Mouse (Mus musculus) embryonic facial prominence, embryonic 12.5 days (tissue): ENCODE measurements around the gene Cntln. TPM values are rescaled to one million over a fixed set of nuclear protein-coding genes. Genes with fewer than 3 reads are reported as not detected.

Source experiments
- ATAC-seq: fragments of 200-750 bp; cut with Nextera tagmentation; 2 replicates; pipeline ENCODE4 v1.8.0; 2017; ENCODE audit not compliant: insufficient number of reproducible peaks, insufficient read depth, low FRiP score, low TSS enrichment
- H3K27ac ChIP-seq: fragments of 300-500 bp; sonication (generic); 2 replicates; pipeline ENCODE4 v1.5.1; 2016; ENCODE audit warnings: mild to moderate bottlenecking
- H3K27me3 ChIP-seq: fragments of 300-500 bp; sonication (generic); 2 replicates; pipeline ENCODE4 v1.6.1; 2016; ENCODE audit warnings: mild to moderate bottlenecking, moderate library complexity
- H3K36me3 ChIP-seq: fragments of 300-500 bp; sonication (generic); 2 replicates; pipeline ENCODE4 v1.6.1; 2016; ENCODE audit warnings: mild to moderate bottlenecking
- H3K4me1 ChIP-seq: fragments of 300-500 bp; sonication (generic); 2 replicates; pipeline ENCODE4 v1.6.1; 2016
- H3K4me2 ChIP-seq: fragments of 300-500 bp; sonication (generic); replicated peaks from 2 replicates; pipeline ENCODE4 v1.6.1; 2016; ENCODE audit warnings: mild to moderate bottlenecking, moderate library complexity
- H3K4me3 ChIP-seq: fragments of 300-500 bp; sonication (generic); 2 replicates; pipeline ENCODE4 v1.5.1; 2016; ENCODE audit warnings: mild to moderate bottlenecking
- H3K9ac ChIP-seq: fragments of 300-500 bp; sonication (generic); 2 replicates; pipeline ENCODE4 v1.6.1; 2016; ENCODE audit warnings: mild to moderate bottlenecking, moderate library complexity
- H3K9me3 ChIP-seq: fragments of 300-500 bp; sonication (generic); 2 replicates; pipeline ENCODE4 v1.6.1; 2016; ENCODE audit warnings: mild to moderate bottlenecking, moderate library complexity
- WGBS: fragments of 180-500 bp; shearing (Covaris S2); methylation state at CpG from one replicate; pipeline ENCODE4 v1.1.7; 2016; 5-methylcytosine and 5-hydroxymethylcytosine counted together
- polyA plus RNA-seq: library from polyadenylated mRNA; unstranded; fragments of >200 nt; fragmentation: Nextera tagmentation; extraction: Ambion mirVana; gene quantifications from 2 replicates; pipeline ENCODE4 v1.2.1, GENCODE M21; 2016

The Cntln gene
- polyA plus RNA-seq, 1 experiment from 2014 or later, result 17.5 TPM

- WGBS, result 91% methylated on average over 2 of the region's 2 CpGs
- Histone ChIP-seq H3K9ac (no peak overlapping the region), H3K27ac (no peak overlapping the region), H3K9me3 (no peaks in the 10 kb centered on the region), H3K4me3 (no peak overlapping the region), H3K4me1 (no peaks in the 10 kb centered on the region), H3K27me3 (no peaks in the 10 kb centered on the region), H3K36me3 (0 out of 2 replicates have a peak, but pooled peaks cover 4% of the 10 kb centered on the region), H3K4me2 (no peak overlapping the region)
- no peak for ATAC-seq
These were observed 175.5 kb downstream of the Cntln start for GRCm38 (mm10) chr4:85059598-85059997.

DNA sequence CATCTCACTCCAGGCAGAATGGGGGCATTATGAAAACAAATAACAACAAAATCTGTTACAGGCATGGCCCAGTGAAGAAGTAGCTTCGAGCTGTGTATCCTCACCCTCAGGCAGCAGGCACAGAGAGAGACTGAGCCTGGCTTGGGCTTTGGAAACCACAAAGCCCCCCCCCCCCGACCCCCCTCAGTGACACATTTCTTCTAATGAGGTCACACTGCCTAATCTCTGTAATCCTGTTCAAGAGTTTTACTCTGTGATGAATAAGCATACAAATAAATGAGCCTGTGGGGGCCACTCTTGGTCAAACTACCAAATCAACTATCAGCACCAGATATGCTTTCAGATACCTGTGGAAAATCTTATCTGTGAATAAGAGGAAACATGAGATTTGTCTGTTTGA, 177.6 kb downstream of the Cntln start:
- Histone ChIP-seq H3K4me2 (no peak overlapping the region), H3K9me3 (no peaks in the 10 kb centered on the region), H3K4me1 (no peaks in the 10 kb centered on the region), H3K9ac (no peak overlapping the region), H3K4me3 (no peak overlapping the region), H3K27me3 (no peaks in the 10 kb centered on the region), H3K27ac (no peak overlapping the region), H3K36me3 (no peaks in the 10 kb centered on the region)
- ATAC-seq, result no peak
- WGBS, result 64% methylated on average over 2 of the region's 2 CpGs

DNA sequence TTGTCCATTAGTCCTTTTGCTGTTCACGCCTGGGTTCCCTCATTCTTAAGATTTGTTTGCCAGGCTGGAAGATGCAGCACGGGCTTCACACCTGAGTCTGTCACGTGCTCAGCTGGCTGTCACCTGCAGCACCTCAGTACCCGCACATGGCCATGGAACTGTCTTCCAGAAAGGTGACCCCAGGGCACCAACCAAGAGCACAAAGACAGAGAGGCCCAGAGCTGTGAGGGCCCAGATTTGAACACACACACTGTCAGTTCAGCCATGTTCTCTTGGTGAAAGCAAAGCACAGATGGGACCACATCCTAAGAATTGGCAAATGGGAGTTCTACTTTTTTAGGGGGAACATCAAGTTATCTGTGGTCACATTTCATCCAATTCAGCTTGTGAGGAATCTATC, 211.9 kb downstream of the Cntln start:
- no peak overlapping the region for H3K9ac ChIP-seq
- 0 out of 2 replicates have a peak, but pooled peaks cover 5% of the 10 kb centered on the region for H3K36me3 ChIP-seq
- no peak overlapping the region for H3K27ac ChIP-seq
- WGBS, result 85% methylated on average over 4 of the region's 4 CpGs
- H3K9me3 ChIP-seq, result no peaks in the 10 kb centered on the region
- H3K4me3 ChIP-seq, result no peak overlapping the region
- H3K4me2 ChIP-seq, result no peak overlapping the region
- no peak for ATAC-seq
- no peaks in the 10 kb centered on the region for H3K27me3 ChIP-seq
- H3K4me1 ChIP-seq, result no peaks in the 10 kb centered on the region

- Histone ChIP-seq H3K36me3 (0 out of 2 replicates have a peak, but pooled peaks cover 6% of the 10 kb centered on the region), H3K4me1 (no peaks in the 10 kb centered on the region), H3K9ac (no peak overlapping the region), H3K4me3 (no peak overlapping the region), H3K4me2 (no peak overlapping the region), H3K9me3 (no peaks in the 10 kb centered on the region), H3K27me3 (no peaks in the 10 kb centered on the region), H3K27ac (no peak overlapping the region)
- 15% methylated on average over 7 of the region's 7 CpGs for WGBS
- no peak for ATAC-seq
These were observed 212.6 kb downstream of the Cntln start for GRCm38 (mm10) chr4:85096682-85097081.

GRCm38 (mm10) chr4:85102168-85102567, 218.1 kb downstream of the Cntln start:
- Histone ChIP-seq H3K4me1 (no peaks in the 10 kb centered on the region), H3K4me2 (no peak overlapping the region), H3K36me3 (0 out of 2 replicates have a peak, but pooled peaks cover 9% of the 10 kb centered on the region), H3K9me3 (no peaks in the 10 kb centered on the region), H3K9ac (no peak overlapping the region), H3K4me3 (no peak overlapping the region), H3K27ac (no peak overlapping the region), H3K27me3 (no peaks in the 10 kb centered on the region)
- WGBS, result 90% methylated on average over 4 of the region's 4 CpGs
- ATAC-seq, result no peak

DNA sequence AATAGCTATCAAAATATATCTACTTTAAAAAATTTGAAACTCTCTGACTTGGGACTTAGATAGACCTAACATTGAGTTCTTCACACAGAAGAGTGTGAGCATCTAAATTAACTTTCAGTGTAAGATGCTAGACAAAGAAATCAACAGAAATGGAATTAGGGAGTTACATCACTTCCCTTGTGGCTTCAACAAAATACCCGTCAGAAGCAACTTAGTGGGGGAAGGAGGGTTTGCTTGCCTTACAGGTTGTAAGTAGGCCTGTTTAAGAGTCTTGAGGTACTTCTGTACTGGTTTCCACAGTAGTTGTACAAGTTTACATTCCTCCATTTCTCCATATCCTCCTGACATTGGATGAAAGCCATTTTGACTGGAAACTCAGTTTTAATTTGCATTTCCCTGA, 222.3 kb downstream of the Cntln start:
- Histone ChIP-seq H3K36me3 (0 out of 2 replicates have a peak, but pooled peaks cover 3% of the 10 kb centered on the region), H3K9me3 (no peaks in the 10 kb centered on the region), H3K27me3 (no peaks in the 10 kb centered on the region), H3K4me3 (no peak overlapping the region), H3K27ac (no peak overlapping the region), H3K9ac (no peak overlapping the region), H3K4me2 (no peak overlapping the region), H3K4me1 (no peaks in the 10 kb centered on the region)
- 71% methylated on average over 1 of the region's 1 CpGs for WGBS
- ATAC-seq, result no peak

DNA sequence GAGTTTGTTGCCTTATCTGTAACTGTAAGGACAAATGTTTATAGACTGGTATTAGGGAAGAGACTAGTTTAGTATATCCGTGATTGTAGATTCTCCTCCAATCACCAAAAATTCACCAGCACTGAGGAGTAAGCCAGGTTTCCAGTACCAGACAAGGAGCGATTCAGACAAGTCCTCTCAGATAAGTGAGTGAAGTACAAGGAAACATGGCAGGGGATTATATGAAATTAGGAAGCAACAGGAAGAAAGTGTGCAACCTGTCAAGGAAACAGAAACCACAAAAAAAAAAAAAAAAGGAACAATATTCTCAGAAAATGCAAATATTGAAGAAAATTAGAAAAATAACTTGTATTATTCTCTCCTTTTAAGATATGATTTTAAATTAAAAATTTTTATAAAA, 222.9 kb downstream of the Cntln start:
- H3K36me3 ChIP-seq, result 0 out of 2 replicates have a peak, but pooled peaks cover 3% of the 10 kb centered on the region
- H3K27ac ChIP-seq, result no peak overlapping the region
- no peak overlapping the region for H3K4me2 ChIP-seq
- no peaks in the 10 kb centered on the region for H3K27me3 ChIP-seq
- no peaks in the 10 kb centered on the region for H3K9me3 ChIP-seq
- ATAC-seq, result no peak
- H3K9ac ChIP-seq, result no peak overlapping the region
- no peaks in the 10 kb centered on the region for H3K4me1 ChIP-seq
- no peak overlapping the region for H3K4me3 ChIP-seq
- WGBS, result 87% methylated on average over 2 of the region's 2 CpGs

DNA sequence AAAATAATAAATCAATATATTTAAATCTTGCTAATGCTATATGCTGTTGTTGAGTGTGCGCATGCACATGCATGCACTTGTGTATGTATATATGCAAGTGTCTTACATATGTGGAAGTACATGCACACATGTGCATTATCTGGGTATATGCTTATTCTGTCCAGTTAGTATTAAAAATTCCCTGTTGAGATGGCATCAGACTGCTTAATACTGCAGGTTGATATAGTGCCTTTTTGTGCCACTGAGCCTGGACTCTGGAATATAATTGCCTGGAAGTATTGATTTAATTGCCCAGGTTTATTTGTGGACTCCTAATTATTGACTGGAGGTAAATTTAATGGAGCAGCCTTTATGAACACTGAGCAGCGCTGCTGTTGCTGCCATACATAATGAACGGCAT, 236.2 kb downstream of the Cntln start:
- H3K27ac ChIP-seq, result no peak overlapping the region
- no peak overlapping the region for H3K9ac ChIP-seq
- ATAC-seq, result no peak
- no peaks in the 10 kb centered on the region for H3K27me3 ChIP-seq
- H3K4me1 ChIP-seq, result 0 out of 2 replicates have a peak, but pooled peaks cover 4% of the 10 kb centered on the region
- no peaks in the 10 kb centered on the region for H3K9me3 ChIP-seq
- WGBS, result 75% methylated on average over 3 of the region's 3 CpGs
- H3K4me2 ChIP-seq, result no peak overlapping the region
- H3K4me3 ChIP-seq, result no peak overlapping the region
- 0 out of 2 replicates have a peak, but pooled peaks cover 3% of the 10 kb centered on the region for H3K36me3 ChIP-seq

GRCm38 (mm10) chr4:85149726-85150125, 265.6 kb downstream of the Cntln start:
- no peak for ATAC-seq
- Histone ChIP-seq H3K4me3 (no peak overlapping the region), H3K9me3 (no peaks in the 10 kb centered on the region), H3K27ac (no peak overlapping the region), H3K4me1 (no peaks in the 10 kb centered on the region), H3K36me3 (no peaks in the 10 kb centered on the region), H3K27me3 (no peaks in the 10 kb centered on the region), H3K4me2 (no peak overlapping the region), H3K9ac (no peak overlapping the region)
- 66% methylated on average over 5 of the region's 5 CpGs for WGBS

DNA sequence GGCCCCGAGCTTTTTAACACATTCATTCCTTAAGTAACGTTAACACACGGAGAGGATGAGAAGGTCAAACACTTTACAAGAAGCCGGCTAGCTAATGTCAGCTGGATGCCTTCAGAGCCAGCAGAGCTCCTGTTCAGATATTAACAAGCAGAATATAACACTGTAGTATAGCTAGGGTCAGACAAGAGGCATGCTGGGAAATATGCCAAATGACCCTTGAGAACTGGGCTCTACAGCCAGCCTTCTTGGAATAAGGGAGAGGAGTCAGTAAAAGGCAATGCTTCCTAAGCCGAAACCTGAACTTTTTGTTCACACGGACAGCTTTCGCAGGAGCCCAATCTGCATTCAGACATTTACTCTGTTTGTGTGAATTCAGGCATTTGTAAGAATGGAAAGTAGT, 267.8 kb downstream of the Cntln start:
- Histone ChIP-seq H3K9me3 (no peaks in the 10 kb centered on the region), H3K36me3 (no peaks in the 10 kb centered on the region), H3K27me3 (no peaks in the 10 kb centered on the region), H3K27ac (no peak overlapping the region), H3K4me2 (no peak overlapping the region), H3K4me3 (no peak overlapping the region), H3K4me1 (no peaks in the 10 kb centered on the region), H3K9ac (no peak overlapping the region)
- ATAC-seq, result no peak
- WGBS, result 86% methylated on average over 7 of the region's 7 CpGs

DNA sequence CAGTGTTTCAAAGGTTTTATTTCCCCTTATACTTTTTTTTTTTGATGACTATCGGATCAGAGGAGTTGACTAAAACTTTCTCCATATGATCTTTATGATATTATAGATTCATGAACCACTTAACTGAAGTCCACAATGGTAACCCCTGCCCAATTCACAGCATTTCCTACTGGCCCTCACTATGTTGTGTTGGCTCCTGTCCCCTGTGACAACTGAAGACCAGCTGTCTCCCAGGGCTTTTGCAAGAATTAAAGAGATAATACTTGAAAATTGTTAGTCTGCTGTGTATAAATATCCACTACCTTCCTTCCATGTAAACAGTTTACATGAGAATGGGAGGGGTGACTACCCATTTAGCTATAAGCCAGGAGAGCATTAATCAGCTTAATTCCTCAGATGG, 270.3 kb downstream of the Cntln start:
- H3K27me3 ChIP-seq, result no peaks in the 10 kb centered on the region
- no peaks in the 10 kb centered on the region for H3K4me1 ChIP-seq
- no peak overlapping the region for H3K9ac ChIP-seq
- H3K9me3 ChIP-seq, result no peaks in the 10 kb centered on the region
- 94% methylated on average over 1 of the region's 1 CpGs for whole genome bisulfite sequencing
- no peak overlapping the region for H3K4me2 ChIP-seq
- no peaks in the 10 kb centered on the region for H3K36me3 ChIP-seq
- no peak overlapping the region for H3K4me3 ChIP-seq
- ATAC-seq, result no peak
- H3K27ac ChIP-seq, result no peak overlapping the region

DNA sequence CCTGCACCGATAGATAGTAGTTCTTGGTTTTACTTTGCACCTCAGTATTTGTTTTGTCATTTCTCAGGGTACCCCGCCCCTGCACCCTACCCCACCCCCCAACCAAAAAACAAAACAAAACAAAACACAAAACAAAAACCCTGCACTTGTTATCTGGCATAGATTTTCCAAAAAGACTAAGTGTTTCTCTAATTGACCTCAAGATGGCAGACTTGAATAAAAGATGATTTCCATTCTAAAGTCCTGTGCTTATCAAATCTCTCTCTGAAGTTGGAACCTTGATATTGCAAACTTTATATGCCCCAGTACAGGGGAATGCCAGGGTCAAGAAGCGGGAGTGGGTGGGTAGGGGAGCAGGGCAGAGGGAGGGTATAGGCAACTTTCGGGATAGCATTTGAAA, 277.0 kb downstream of the Cntln start:
- Histone ChIP-seq H3K27me3 (no peaks in the 10 kb centered on the region), H3K9me3 (no peaks in the 10 kb centered on the region), H3K27ac (no peak overlapping the region), H3K4me2 (no peak overlapping the region), H3K36me3 (no peaks in the 10 kb centered on the region), H3K4me1 (no peaks in the 10 kb centered on the region), H3K4me3 (no peak overlapping the region), H3K9ac (no peak overlapping the region)
- ATAC-seq, result no peak
- WGBS, result 62% methylated on average over 4 of the region's 4 CpGs
